Mouse (Mus musculus) hematopoietic stem cell, adult 5-6 weeks (primary cell): Measurements from ENCODE around the gene Saysd1. TPM values are rescaled to one million over a fixed set of nuclear protein-coding genes. Genes with fewer than 3 reads are reported as not detected.

Source experiments
- ATAC-seq, 2 experiments: fragments of 125-278 bp in 1 of 2; replicated peaks in 1 of 2; 2 replicates each; pipeline ENCODE4 v1.8.0; 2016 to 2017; ENCODE audit warnings: inconsistent platforms in 2 of 2, mild to moderate bottlenecking in 2 of 2, moderate number of reproducible peaks in 2 of 2, low read depth in 1 of 2, moderate TSS enrichment in 1 of 2; ENCODE audit not compliant: low FRiP score in 2 of 2, poor library complexity in 2 of 2, severe bottlenecking in 2 of 2, insufficient read depth in 1 of 2, low TSS enrichment in 1 of 2
- total RNA-seq: library from RNA; stranded (forward); fragments of 172-1452, 232-1000 nt; gene quantifications from 2 replicates; pipeline ENCODE4 v1.2.3, GENCODE M21; 2017

Gene Saysd1
- total RNA-seq, 1 experiment from 2014 or later: 2.0 TPM

DNA sequence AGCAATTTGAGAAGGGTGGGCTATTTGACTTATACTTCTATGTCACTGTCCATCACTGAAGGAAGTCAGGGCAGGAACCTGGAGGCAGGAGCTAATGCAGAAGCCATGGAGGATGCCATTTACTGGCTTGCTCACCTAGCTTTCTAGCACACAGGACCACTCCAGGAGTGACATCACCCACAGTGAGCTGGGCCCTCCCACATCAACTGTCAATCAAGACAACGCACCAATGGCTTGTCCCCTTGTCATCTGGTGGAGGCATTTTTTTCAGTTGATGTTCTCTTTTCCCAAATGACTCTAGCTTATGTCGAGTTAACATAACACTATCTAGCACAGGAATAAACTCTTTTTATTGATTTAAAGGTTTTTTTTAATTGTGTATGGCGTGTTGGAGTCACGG is 30.9 kb upstream of the Saysd1 start:
- ATAC-seq: no peak

DNA sequence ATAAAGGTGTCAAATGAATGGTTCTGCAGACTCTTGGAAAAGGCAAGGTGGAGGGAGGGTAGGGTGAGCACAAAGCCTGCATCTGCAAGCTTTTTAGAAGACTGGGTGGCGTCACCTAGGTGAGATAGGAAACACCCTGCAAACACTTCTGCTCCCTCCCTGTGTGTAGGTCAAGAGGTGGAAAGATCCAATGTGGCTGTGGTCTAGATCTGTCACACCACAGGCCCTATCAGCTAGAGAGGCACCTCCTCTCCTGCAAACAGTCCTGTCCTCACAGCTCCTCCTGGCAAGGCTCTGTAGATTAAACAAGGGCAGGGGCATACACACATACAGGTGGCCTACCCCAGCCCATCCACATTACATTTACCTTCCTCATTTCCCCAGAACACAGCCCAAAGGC is 30.1 kb upstream of the Saysd1 start:
- no peak for ATAC-seq

DNA sequence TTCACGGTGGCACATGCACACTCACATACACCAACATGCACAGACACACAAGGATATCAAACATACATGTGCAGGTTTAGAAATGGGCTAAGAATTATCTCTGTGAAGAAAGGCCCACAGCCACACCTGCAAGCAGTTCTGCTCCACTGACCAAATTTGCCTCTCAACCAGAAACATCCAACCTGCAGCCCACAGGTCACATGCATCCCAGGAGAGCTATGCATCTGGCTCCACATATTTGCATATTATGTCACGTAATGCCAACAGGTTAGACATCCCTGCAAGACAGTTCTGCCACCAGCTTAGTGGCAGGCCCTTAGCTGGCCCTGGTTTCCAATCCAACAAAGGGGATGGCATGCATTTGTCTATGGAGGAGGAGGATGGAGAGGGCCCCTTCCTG is 29.7 kb upstream of the Saysd1 start:
- no peak for ATAC-seq

GRCm38 (mm10) chr14:20165413-20165812 is 27.1 kb upstream of the Saysd1 start:
- ATAC-seq: no peak

- no peak for ATAC-seq
These were observed 26.1 kb upstream of the Saysd1 start for GRCm38 (mm10) chr14:20164438-20164837.

DNA sequence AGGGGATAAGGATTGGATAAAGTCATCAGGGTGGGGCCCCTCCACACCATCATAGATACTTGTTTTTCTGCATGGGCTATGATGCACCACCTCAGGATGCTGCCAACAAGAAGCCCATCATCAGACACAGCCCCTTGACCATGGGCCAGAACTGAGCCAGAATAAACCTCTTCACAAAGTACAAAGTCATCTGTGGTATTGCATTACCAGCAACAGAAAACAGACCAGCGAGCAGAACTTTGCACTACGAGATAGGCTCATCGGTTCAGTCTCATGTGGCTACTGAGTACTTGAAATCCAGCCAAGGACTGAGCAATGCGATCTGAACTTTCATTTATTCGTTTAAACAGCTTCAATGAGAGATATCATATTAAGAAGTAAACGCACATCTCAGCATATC is 24.4 kb upstream of the Saysd1 start:
- ATAC-seq: no peak

DNA sequence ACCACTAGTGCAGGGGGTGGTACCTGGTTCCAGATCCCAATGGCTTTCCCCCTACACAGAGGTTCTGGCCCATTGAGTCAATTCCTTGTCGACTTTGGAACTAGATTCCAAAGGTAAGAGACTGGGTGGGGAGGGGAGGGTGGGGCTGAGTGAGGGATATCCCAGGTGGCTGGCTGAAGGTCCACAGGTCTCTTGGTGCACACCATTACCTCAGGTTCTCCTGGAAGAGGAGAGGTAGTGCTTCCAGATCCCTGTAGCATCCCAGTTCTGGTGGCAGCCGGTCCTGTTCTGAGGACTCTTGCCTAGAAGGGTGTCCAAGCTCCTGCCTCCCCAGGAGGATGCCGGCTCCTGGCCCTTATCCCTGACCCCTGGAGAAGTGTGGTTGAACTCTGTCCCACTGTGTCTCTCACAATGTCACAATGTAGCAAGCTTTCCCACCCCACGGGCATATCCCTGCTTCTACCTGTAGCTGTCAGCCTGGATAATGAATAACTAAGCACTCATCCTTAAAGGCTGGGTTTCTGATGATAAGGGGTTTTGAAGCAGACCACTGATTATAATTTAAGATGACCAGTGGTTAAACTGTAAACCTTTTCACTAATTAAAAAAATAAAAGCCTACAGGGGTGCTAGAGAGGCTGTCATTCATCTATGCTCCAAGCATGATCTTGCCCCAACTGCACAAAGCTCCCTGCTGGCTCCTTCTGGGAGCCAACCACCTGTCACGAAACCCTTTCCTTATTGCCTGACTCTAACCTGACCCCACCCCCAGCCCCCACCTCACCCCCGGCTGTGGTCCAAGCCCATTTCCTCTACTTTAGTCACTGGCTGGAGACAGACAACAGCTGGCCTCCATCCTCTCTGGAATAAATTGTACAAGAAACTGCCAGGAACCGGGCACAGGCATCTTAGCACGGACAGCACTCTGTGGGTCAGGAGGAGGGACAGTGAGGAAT is 20.7 kb upstream of the Saysd1 start:
- ATAC-seq: no peak

DNA sequence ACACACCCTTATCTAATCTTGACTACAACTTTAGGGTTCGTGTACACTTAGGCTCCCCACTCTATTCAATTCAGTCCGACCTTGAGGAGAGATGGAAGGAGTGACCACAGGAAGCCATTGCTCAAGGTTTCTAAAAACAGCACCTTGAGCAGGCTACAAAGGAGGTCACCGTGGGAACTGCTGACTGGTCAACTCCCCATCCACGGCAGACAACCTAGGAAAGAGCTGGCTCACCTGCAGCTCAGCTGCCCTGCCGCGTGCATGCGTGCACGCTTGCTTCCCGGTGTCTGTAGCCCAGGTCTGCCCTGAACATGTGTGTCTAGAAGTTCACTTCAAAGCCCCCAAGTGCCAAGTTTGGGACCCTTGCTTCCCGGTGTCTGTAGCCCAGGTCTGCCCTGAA is 19.3 kb upstream of the Saysd1 start:
- ATAC-seq: no peak

- no peak for ATAC-seq
These were observed 17.4 kb upstream of the Saysd1 start for GRCm38 (mm10) chr14:20155718-20156117.

- ATAC-seq: no peak
These were observed 16.6 kb upstream of the Saysd1 start for GRCm38 (mm10) chr14:20154937-20155336.

GRCm38 (mm10) chr14:20154245-20154644 is 15.9 kb upstream of the Saysd1 start:
- peak; percentile 17 to 26; a peak in 2 of 4 replicates for ATAC-seq

GRCm38 (mm10) chr14:20149127-20150080 is 11.1 kb upstream of the Saysd1 start:
- ATAC-seq: no peak

GRCm38 (mm10) chr14:20148514-20148913 is 10.2 kb upstream of the Saysd1 start:
- ATAC-seq: no peak

GRCm38 (mm10) chr14:20147854-20148253 is 9.5 kb upstream of the Saysd1 start:
- no peak for ATAC-seq

GRCm38 (mm10) chr14:20144093-20144492 is 5.8 kb upstream of the Saysd1 start:
- ATAC-seq: no peak

DNA sequence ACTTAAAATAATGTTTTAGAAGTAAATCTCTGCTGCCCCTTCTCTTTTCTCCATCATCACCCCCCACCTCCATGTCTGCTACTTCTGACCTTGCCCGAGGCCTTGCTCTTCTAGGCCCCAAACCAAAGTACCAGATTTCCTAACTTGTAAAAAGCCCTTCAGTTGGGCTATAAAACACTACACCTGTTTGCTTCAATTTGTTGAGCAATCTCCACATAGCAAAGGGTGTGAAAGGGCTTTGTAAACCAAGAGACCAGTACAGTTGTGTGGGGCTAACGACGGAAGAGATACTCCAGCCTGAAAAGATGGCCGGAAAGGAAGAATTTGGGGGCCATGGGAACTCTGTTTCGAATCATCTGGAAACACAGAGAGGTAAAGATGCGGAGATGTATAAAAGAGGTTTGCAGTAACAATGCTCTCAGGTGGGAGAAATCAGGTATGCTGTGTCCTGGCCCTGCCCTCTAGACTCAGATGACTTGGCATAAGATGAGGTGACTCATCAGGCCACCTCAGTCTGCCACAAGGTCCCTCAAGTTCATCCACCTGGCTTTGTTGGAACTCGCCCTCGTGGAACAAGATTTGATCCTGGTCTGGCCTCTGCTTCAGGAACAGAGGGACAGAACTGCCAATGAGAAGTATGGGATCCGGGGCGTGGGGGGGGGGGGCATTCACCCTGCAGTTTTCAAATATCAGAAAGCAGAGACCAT is 3.2 kb downstream of the Saysd1 start:
- no peak for ATAC-seq

GRCm38 (mm10) chr14:20128162-20128561 is 10.2 kb downstream of the Saysd1 start:
- ATAC-seq: no peak
